Mouse (Mus musculus) small intestine, adult 2 months (tissue): ENCODE results near the gene Shisa2.

Experiments used
- CTCF ChIP-seq: fragments of 200-500 bp; IDR thresholded peaks from 2 replicates; pipeline ENCODE4 v1.5.1; 2012; ENCODE audit warnings: low read depth, mild to moderate bottlenecking, control low read depth, inconsistent platforms, low read length, moderate library complexity, mixed read lengths; ENCODE audit not compliant: insufficient replicate concordance, insufficient read length; ENCODE audit errors: extremely low read depth
- POLR2A ChIP-seq: fragments of 200-500 bp; IDR thresholded peaks from 2 replicates; pipeline ENCODE4 v1.6.1; 2012; ENCODE audit warnings: low read depth, mild to moderate bottlenecking, control low read depth, inconsistent platforms, low read length, moderate library complexity

GRCm38 (mm10) chr14:59625158-59625805, at the start of gene Shisa2:
- peak; percentile 25; the same call in 1 of the 2 replicates for TF ChIP-seq CTCF
- peak; percentile 50; the same call in 1 of the 2 replicates for TF ChIP-seq POLR2A
